Mouse (Mus musculus): ENCODE measurements around the gene Stra6. TPM values are rescaled to one million over a fixed set of nuclear protein-coding genes. Genes with fewer than 3 reads are reported as not detected.

The Stra6 gene
- polyA plus RNA-seq, 1 experiment from 2014 or later = 0.48 TPM

- Histone ChIP-seq H3K9me3 (ENCODE audit: control insufficient read depth) (no peaks in the 10 kb centered on the region), H3K27ac (ENCODE audit: low read depth, low read length) (no peak overlapping the region), H3K4me2 (replicated peaks; ENCODE audit: low read depth) (no peak overlapping the region), H3K36me3 (ENCODE audit: control insufficient read depth, insufficient read depth) (no peaks in the 10 kb centered on the region), H3K4me1 (replicated peaks; ENCODE audit: control insufficient read depth, insufficient read depth, low read length) (no peaks in the 10 kb centered on the region), H3K9ac (ENCODE audit: low read depth, low read length) (no peak overlapping the region), H3K27me3 (replicated peaks; ENCODE audit: control insufficient read depth, insufficient read depth, low read length) (no peaks in the 10 kb centered on the region), H3K4me3 (ENCODE audit: low read depth, low read length) (no peak overlapping the region)
- WGBS = 39% methylated on average over 2 of the region's 2 CpGs
- no peak for ATAC-seq
- no peak for TF ChIP-seq CTCF (IDR thresholded peaks at IDR 0.05; ENCODE audit: low read depth)
Measured at GRCm38 (mm10) chr9:58027426-58028180, 36.0 kb upstream of the Stra6 start.

DNA sequence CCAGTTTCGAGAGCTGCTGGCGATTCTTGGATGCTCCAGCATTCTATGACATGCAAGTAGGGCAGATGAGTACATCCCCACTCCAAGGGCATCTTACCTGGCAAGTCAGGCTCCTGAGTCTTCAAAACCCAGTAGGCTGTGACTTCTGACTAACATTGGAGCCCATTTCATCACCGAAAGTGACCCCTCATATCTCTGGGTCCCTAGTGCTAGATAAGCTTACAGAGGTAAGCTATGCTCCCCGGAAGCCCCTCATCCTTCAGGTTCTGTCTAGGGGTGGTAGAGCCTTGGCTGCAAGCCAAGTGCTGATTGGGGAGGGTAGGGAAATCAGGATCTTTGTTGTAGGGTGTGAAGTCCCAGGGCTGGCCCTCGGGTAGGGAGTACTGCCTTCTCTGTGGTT, 34.7 kb upstream of the Stra6 start:
- 62% methylated on average over 5 of the region's 5 CpGs for WGBS
- H3K27me3 ChIP-seq (replicated peaks; ENCODE audit: control insufficient read depth, insufficient read depth, low read length) = no peaks in the 10 kb centered on the region
- no peaks in the 10 kb centered on the region for H3K36me3 ChIP-seq (ENCODE audit: control insufficient read depth, insufficient read depth)
- H3K27ac ChIP-seq (ENCODE audit: low read depth, low read length) = no peak overlapping the region
- no peaks in the 10 kb centered on the region for H3K9me3 ChIP-seq (ENCODE audit: control insufficient read depth)
- no peaks in the 10 kb centered on the region for H3K4me1 ChIP-seq (replicated peaks; ENCODE audit: control insufficient read depth, insufficient read depth, low read length)
- no peak for TF ChIP-seq CTCF (IDR thresholded peaks at IDR 0.05; ENCODE audit: low read depth)
- no peak for ATAC-seq
- no peak overlapping the region for H3K4me3 ChIP-seq (ENCODE audit: low read depth, low read length)
- H3K4me2 ChIP-seq (replicated peaks; ENCODE audit: low read depth) = no peak overlapping the region
- no peak overlapping the region for H3K9ac ChIP-seq (ENCODE audit: low read depth, low read length)

DNA sequence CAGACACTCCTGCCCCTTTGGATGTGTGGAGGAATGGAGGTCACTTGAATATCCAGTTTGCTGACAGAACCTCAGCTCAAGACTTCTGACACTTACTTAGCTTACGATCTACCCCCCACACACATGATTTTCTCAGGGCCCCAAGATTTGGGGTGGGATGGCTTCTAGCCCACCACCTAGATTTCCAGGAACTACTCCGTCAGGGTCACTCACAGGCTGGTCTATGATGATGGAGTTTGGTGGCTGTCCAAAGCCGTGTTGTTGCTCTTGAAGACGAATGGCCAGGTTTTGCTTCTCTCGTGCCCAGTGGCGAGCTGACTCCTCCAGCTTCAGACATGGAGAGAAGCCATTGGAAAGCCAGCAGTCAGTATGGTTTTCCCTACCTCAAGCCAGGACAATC, 34.0 kb upstream of the Stra6 start:
- no peak for ATAC-seq
- Histone ChIP-seq H3K27ac (ENCODE audit: low read depth, low read length) (no peak overlapping the region), H3K4me3 (ENCODE audit: low read depth, low read length) (no peak overlapping the region), H3K4me2 (replicated peaks; ENCODE audit: low read depth) (no peak overlapping the region), H3K9ac (ENCODE audit: low read depth, low read length) (no peak overlapping the region), H3K4me1 (replicated peaks; ENCODE audit: control insufficient read depth, insufficient read depth, low read length) (no peaks in the 10 kb centered on the region), H3K36me3 (ENCODE audit: control insufficient read depth, insufficient read depth) (no peaks in the 10 kb centered on the region), H3K9me3 (ENCODE audit: control insufficient read depth) (no peaks in the 10 kb centered on the region), H3K27me3 (replicated peaks; ENCODE audit: control insufficient read depth, insufficient read depth, low read length) (no peaks in the 10 kb centered on the region)
- no peak for TF ChIP-seq CTCF (IDR thresholded peaks at IDR 0.05; ENCODE audit: low read depth)
- 91% methylated on average over 6 of the region's 6 CpGs for WGBS

DNA sequence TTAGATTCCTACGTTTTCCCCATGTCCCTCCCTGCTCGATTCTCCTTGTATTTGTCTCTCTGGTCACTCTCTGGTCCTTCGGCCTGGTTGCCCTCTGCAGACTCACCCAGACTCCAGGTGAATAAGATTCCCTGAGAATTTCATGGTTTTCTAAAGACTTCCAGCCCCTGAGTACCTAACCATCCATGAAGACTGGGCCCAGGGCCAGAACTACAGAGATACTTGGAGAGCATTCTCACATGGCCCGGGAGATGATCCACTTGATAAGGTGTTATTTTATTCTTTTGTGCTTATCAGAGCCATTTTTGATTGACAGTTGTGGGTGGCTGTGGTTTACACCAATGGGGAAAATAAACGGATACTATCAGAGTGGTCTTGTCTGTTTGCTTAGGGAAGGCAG, 31.7 kb upstream of the Stra6 start:
- TF ChIP-seq CTCF (IDR thresholded peaks at IDR 0.05; ENCODE audit: low read depth) = no peak
- 71% methylated on average over 5 of the region's 5 CpGs for WGBS
- ATAC-seq = no peak
- Histone ChIP-seq H3K9me3 (ENCODE audit: control insufficient read depth) (no peaks in the 10 kb centered on the region), H3K4me3 (ENCODE audit: low read depth, low read length) (no peak overlapping the region), H3K4me2 (replicated peaks; ENCODE audit: low read depth) (no peak overlapping the region), H3K9ac (ENCODE audit: low read depth, low read length) (no peak overlapping the region), H3K4me1 (replicated peaks; ENCODE audit: control insufficient read depth, insufficient read depth, low read length) (no peaks in the 10 kb centered on the region), H3K36me3 (ENCODE audit: control insufficient read depth, insufficient read depth) (no peaks in the 10 kb centered on the region), H3K27me3 (replicated peaks; ENCODE audit: control insufficient read depth, insufficient read depth, low read length) (no peaks in the 10 kb centered on the region), H3K27ac (ENCODE audit: low read depth, low read length) (no peak overlapping the region)

GRCm38 (mm10) chr9:58035519-58035918, 28.1 kb upstream of the Stra6 start:
- no peak for ATAC-seq
- no peaks in the 10 kb centered on the region for H3K9me3 ChIP-seq (ENCODE audit: control insufficient read depth)
- 74% methylated on average over 2 of the region's 2 CpGs for WGBS
- no peaks in the 10 kb centered on the region; the same call in 1 of the 2 replicates for H3K27me3 ChIP-seq (replicated peaks; ENCODE audit: control insufficient read depth, insufficient read depth, low read length)
- H3K4me2 ChIP-seq (replicated peaks; ENCODE audit: low read depth) = no peak overlapping the region
- no peaks in the 10 kb centered on the region for H3K4me1 ChIP-seq (replicated peaks; ENCODE audit: control insufficient read depth, insufficient read depth, low read length)
- H3K27ac ChIP-seq (ENCODE audit: low read depth, low read length) = no peak overlapping the region
- no peak overlapping the region for H3K9ac ChIP-seq (ENCODE audit: low read depth, low read length)
- no peak for TF ChIP-seq CTCF (IDR thresholded peaks at IDR 0.05; ENCODE audit: low read depth)
- H3K36me3 ChIP-seq (ENCODE audit: control insufficient read depth, insufficient read depth) = no peaks in the 10 kb centered on the region
- H3K4me3 ChIP-seq (ENCODE audit: low read depth, low read length) = no peak overlapping the region

DNA sequence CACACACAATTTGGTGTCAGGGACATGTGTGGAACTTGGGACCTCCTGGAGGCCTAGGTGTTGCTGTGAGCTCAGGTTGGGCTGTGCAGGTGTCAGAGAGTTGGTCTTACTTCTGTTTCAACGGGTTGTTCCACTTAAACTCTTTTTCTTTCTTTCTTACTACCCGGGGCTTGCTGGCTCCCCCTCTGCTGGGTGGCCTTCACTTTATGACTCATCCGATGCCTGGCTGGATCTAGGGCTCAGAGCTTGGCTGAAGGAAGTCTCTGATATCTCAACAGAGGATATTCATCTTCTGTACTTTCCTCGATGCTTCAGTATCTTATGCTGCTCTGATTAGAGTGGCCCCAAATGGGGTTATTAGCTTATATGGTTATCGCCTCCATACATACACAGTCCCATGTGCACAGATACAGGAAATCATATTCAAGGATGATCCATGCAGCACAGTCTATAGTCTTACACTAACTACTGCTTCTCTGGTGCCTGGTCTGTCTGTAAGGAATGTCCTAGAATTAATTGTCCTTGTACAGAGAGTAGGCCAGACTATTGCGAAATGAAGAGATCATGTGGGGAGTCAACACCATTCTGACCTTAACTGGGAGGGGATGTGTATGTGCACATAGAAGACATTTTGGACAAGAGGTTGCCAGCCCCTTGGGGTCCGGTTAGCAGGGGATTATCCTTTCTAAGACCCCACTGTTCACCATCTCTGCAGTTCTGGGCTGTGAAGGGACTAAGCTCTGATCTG, 27.5 kb upstream of the Stra6 start:
- H3K9ac ChIP-seq (ENCODE audit: low read depth, low read length) = no peak overlapping the region
- H3K4me1 ChIP-seq (replicated peaks; ENCODE audit: control insufficient read depth, insufficient read depth, low read length) = no peaks in the 10 kb centered on the region
- no peaks in the 10 kb centered on the region; the same call in 1 of the 2 replicates for H3K27me3 ChIP-seq (replicated peaks; ENCODE audit: control insufficient read depth, insufficient read depth, low read length)
- TF ChIP-seq CTCF (IDR thresholded peaks at IDR 0.05; ENCODE audit: low read depth) = no peak
- 57% methylated on average over 7 of the region's 7 CpGs for WGBS
- H3K4me3 ChIP-seq (ENCODE audit: low read depth, low read length) = no peak overlapping the region
- no peaks in the 10 kb centered on the region for H3K36me3 ChIP-seq (ENCODE audit: control insufficient read depth, insufficient read depth)
- no peak overlapping the region for H3K27ac ChIP-seq (ENCODE audit: low read depth, low read length)
- H3K4me2 ChIP-seq (replicated peaks; ENCODE audit: low read depth) = no peak overlapping the region
- ATAC-seq = no peak
- H3K9me3 ChIP-seq (ENCODE audit: control insufficient read depth) = no peaks in the 10 kb centered on the region
